Mouse (Mus musculus) brain, embryonic 14.5 days (tissue): ENCODE data around the gene Slc5a2. TPM values are rescaled to one million over a fixed set of nuclear protein-coding genes. Genes with fewer than 3 reads are reported as not detected.

Source experiments
- DNase-seq: peaks from one replicate; pipeline ENCODE4 v3.0.0-alpha.2; 2011; ENCODE audit warnings: low read depth
- CTCF ChIP-seq: fragments of 200-500 bp; IDR thresholded peaks from 2 replicates; pipeline ENCODE4 v1.5.1; 2012; ENCODE audit warnings: inconsistent platforms, mild to moderate bottlenecking, moderate library complexity, borderline replicate concordance; ENCODE audit not compliant: insufficient read depth, insufficient read length; ENCODE audit errors: extremely low read depth
- POLR2A ChIP-seq: fragments of 200-500 bp; IDR thresholded peaks from 2 replicates; pipeline ENCODE4 v1.6.1; 2012; ENCODE audit warnings: mild to moderate bottlenecking, inconsistent platforms, borderline replicate concordance; ENCODE audit not compliant: poor library complexity, insufficient read depth, insufficient read length, severe bottlenecking; ENCODE audit errors: extremely low read depth
- polyA plus RNA-seq: library from polyadenylated mRNA; depleted of rRNA; stranded (reverse); fragments of >200 nt; gene quantifications from 2 replicates; pipeline ENCODE4 v1.2.3, GENCODE M21; 2012

Gene Slc5a2
- polyA plus RNA-seq, 1 experiment: 0.04 TPM

- TF ChIP-seq POLR2A (no peak), CTCF (no peak)
- DNase-seq: peak; percentile 78
These were observed 12.8 kb upstream of the Slc5a2 start for GRCm38 (mm10) chr7:128252609-128253008.

- DNase-seq: no peak
- TF ChIP-seq CTCF: no peak
- TF ChIP-seq POLR2A: no peak
These were observed 10.5 kb upstream of the Slc5a2 start for GRCm38 (mm10) chr7:128254978-128255377.

- TF ChIP-seq CTCF (no peak), POLR2A (no peak)
- DNase-seq: no peak
These were observed 9.7 kb upstream of the Slc5a2 start for GRCm38 (mm10) chr7:128255757-128256156.

GRCm38 (mm10) chr7:128256783-128257334, 8.6 kb upstream of the Slc5a2 start:
- DNase-seq: peak; percentile 10
- TF ChIP-seq CTCF (no peak), POLR2A (no peak)

- no peak for DNase-seq
- TF ChIP-seq CTCF (no peak), POLR2A (no peak)
These were observed 599 bp downstream of the Slc5a2 start for GRCm38 (mm10) chr7:128266056-128266455.

- no peak for DNase-seq
- TF ChIP-seq CTCF (no peak), POLR2A (no peak)
These were observed 1.9 kb downstream of the Slc5a2 start for GRCm38 (mm10) chr7:128267391-128267790.

- DNase-seq: no peak
- no peak for TF ChIP-seq POLR2A
- TF ChIP-seq CTCF: no peak
These were observed 2.4 kb downstream of the Slc5a2 start for GRCm38 (mm10) chr7:128267813-128268212.

- DNase-seq: no peak
- TF ChIP-seq POLR2A (no peak), CTCF (no peak)
These were observed 5.0 kb downstream of the Slc5a2 start for GRCm38 (mm10) chr7:128270431-128270850.

GRCm38 (mm10) chr7:128271496-128271895, 6.0 kb downstream of the Slc5a2 start:
- no peak for TF ChIP-seq POLR2A
- TF ChIP-seq CTCF: no peak
- DNase-seq: no peak

GRCm38 (mm10) chr7:128276051-128276450, 10.6 kb downstream of the Slc5a2 start:
- no peak for TF ChIP-seq CTCF
- no peak for TF ChIP-seq POLR2A
- no peak for DNase-seq

GRCm38 (mm10) chr7:128279750-128280149, 14.3 kb downstream of the Slc5a2 start:
- DNase-seq: no peak
- TF ChIP-seq POLR2A: no peak
- TF ChIP-seq CTCF: no peak

- TF ChIP-seq CTCF (no peak), POLR2A (no peak)
- DNase-seq: no peak
These were observed 16.3 kb downstream of the Slc5a2 start for GRCm38 (mm10) chr7:128281765-128282164.

GRCm38 (mm10) chr7:128282532-128283244, 17.2 kb downstream of the Slc5a2 start:
- TF ChIP-seq POLR2A: no peak
- TF ChIP-seq CTCF: no peak

GRCm38 (mm10) chr7:128284047-128284446, 18.6 kb downstream of the Slc5a2 start:
- peak; percentile 26 for DNase-seq
- TF ChIP-seq CTCF (no peak), POLR2A (no peak)

More at GRCm38 (mm10) chr7:128282532-128283244, 17.2 kb downstream of the Slc5a2 start:
- peak; percentile 37 for DNase-seq
